Comparison of ENCODE assay signal across 13 mouse cellular contexts in the genomic region with DNA sequence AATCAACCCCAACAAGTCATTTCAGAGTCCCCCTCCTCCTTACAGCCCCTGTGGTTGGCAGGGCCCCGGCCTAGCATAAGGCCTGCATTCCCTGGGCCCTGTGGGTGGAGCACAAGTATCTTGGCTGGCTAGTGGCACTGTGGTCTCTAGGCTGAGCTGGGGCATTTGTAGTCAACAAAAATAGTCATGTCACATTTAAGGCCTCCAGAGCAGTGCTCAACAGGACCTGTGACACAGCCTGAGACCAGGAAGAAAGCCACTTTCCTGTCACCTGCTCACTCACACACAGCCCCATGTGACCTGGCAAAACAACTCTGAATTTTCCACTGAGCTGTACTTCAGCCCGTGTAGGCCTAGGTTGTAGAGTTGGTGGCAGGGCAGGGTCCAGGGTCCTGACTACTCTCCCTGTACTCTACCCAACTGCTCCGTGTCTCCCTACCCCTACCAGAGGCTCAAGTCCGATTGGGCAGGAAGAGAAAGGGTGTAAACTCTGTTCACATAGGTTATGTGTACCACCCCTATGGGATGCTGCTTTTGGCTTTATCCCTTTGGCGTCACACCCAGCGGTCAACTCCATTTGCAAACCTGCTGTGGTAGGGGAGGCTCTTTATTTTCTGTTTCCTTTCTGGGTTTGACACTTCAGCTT. TPM values are rescaled to one million over a fixed set of nuclear protein-coding genes. Genes with fewer than 3 reads are reported as not detected.
DNase-seq lines count a peak whose midpoint lies in the region; ATAC-seq and TF ChIP-seq lines count a peak whose summit lies in the region.
"Had no signal": no experiment of that assay in that cellular context is flagged by ENCODE, and none has a peak within 500 bp of the region (broad histone marks: within the 10 kb centered on the region; RNA-seq: fewer than 3 reads in every experiment).

No protein-coding gene starts in this region.

- H3K4me3 ChIP-seq in hindbrain, postnatal 0 days (ENCODE audit: low read length): no peak overlapping the region
- H3K4me3 ChIP-seq in hindbrain, embryonic 10.5 days: no peak overlapping the region
- H3K4me3 ChIP-seq: erythroblast, embryonic 14.5 days; lung, embryonic 15.5 days; neural tube, embryonic 12.5 days had no signal

- WGBS in hindbrain, postnatal 0 days: 79% methylated on average over 6 of the region's 6 CpGs
- 80% methylated on average over 6 of the region's 6 CpGs for WGBS in hindbrain, embryonic 10.5 days

- no peak overlapping the region for H3K4me2 ChIP-seq in hindbrain, postnatal 0 days (ENCODE audit: low read depth, low read length)
- H3K4me2 ChIP-seq: lung, embryonic 15.5 days; neural tube, embryonic 12.5 days had no signal

- peak; percentile 33 for DNase-seq in hindbrain, postnatal 0 days (ENCODE audit: low spot score)
- DNase-seq in hindbrain, embryonic 10.5 days (ENCODE audit: low spot score): no peak
- peak; percentile 61 for DNase-seq in thymus, postnatal 0 days (ENCODE audit: low spot score)
- DNase-seq in thymus, adult 18-20 months: no peak
- no peak for DNase-seq in ovary, postnatal 36 days (ENCODE audit: low spot score)
- no peak for DNase-seq in urinary bladder, postnatal 4 days (ENCODE audit: low spot score in 2 of 2)
- DNase-seq: adrenal gland, adult 8-10 months had no signal

- no peak for TF ChIP-seq CTCF in hindbrain, postnatal 0 days (IDR thresholded peaks at IDR 0.05; ENCODE audit: low read depth)

- H3K27me3 ChIP-seq in hindbrain, postnatal 0 days (ENCODE audit: insufficient read depth, low read length): no peaks in the 10 kb centered on the region
- H3K27me3 ChIP-seq in hindbrain, embryonic 10.5 days (ENCODE audit: insufficient read depth, poor library complexity, severe bottlenecking): no peaks in the 10 kb centered on the region
- H3K27me3 ChIP-seq: lung, embryonic 15.5 days; neural tube, embryonic 12.5 days had no signal

- H3K4me1 ChIP-seq in hindbrain, postnatal 0 days (ENCODE audit: insufficient read depth, low read length): no peaks in the 10 kb centered on the region
- H3K4me1 ChIP-seq in hindbrain, embryonic 10.5 days (replicated peaks): peaks cover 49% of the 10 kb centered on the region
- H3K4me1 ChIP-seq: lung, embryonic 15.5 days had no signal

- no peaks in the 10 kb centered on the region for H3K36me3 ChIP-seq in hindbrain, postnatal 0 days (ENCODE audit: insufficient read depth, low read length)
- H3K36me3 ChIP-seq in hindbrain, embryonic 10.5 days: no peaks in the 10 kb centered on the region
- H3K36me3 ChIP-seq: lung, embryonic 15.5 days; neural tube, embryonic 12.5 days had no signal

- no peaks in the 10 kb centered on the region for H3K9me3 ChIP-seq in hindbrain, postnatal 0 days (ENCODE audit: low read length)
- H3K9me3 ChIP-seq in hindbrain, embryonic 10.5 days: no peaks in the 10 kb centered on the region
- H3K9me3 ChIP-seq: lung, embryonic 15.5 days; neural tube, embryonic 12.5 days had no signal

- no peak overlapping the region for H3K27ac ChIP-seq in hindbrain, postnatal 0 days
- no peak overlapping the region for H3K27ac ChIP-seq in hindbrain, embryonic 10.5 days
- H3K27ac ChIP-seq: lung, embryonic 15.5 days; neural tube, embryonic 12.5 days had no signal

- no peak overlapping the region for H3K9ac ChIP-seq in hindbrain, postnatal 0 days (replicated peaks; ENCODE audit: low read length)
- H3K9ac ChIP-seq: lung, embryonic 15.5 days; neural tube, embryonic 12.5 days had no signal

- 0 out of 2 replicates have a peak, but pooled peaks have one; percentile 30 for ATAC-seq in hindbrain, postnatal 0 days
- ATAC-seq in hematopoietic stem cell, adult 5-6 weeks (replicated peaks in 1 of 2; ENCODE audit: insufficient read depth in 1 of 2, low FRiP score in 2 of 2, low TSS enrichment in 1 of 2, low read depth in 1 of 2, poor library complexity in 2 of 2, severe bottlenecking in 2 of 2): peak; percentile 51 to 52
- ATAC-seq in frontal cortex, adult (ENCODE audit: low TSS enrichment): no peak

RNA-seq across cellular contexts. Expression of a gene that starts 13.0 kb away (rescaled TPM):
- total RNA-seq in hindbrain, postnatal 0 days (2014; rRNA removed): 42.8 and 71.4 TPM in 2 replicates
- 40.8 and 43.1 TPM in 2 replicates for polyA plus RNA-seq in hindbrain, postnatal 0 days (2015; fragmentation: Nextera tagmentation; extraction: Ambion mirVana)
- polyA plus RNA-seq in hindbrain, embryonic 10.5 days (2016; fragmentation: Nextera tagmentation; extraction: Ambion mirVana): 21.3 and 25.9 TPM in 2 replicates
- polyA plus RNA-seq in thymus, postnatal 0 days (2015; fragmentation: Nextera tagmentation; extraction: Ambion mirVana): 668 and 754 TPM in 2 replicates
- total RNA-seq in hematopoietic stem cell, adult 5-6 weeks (2017): 169 and 212 TPM in 2 replicates

RNA-seq across cellular contexts. Expression of a gene that starts 44.3 kb away (rescaled TPM):
- total RNA-seq in hindbrain, postnatal 0 days (2014; rRNA removed): 0.26 and 0.90 TPM in 2 replicates
- polyA plus RNA-seq in hindbrain, postnatal 0 days (2015; fragmentation: Nextera tagmentation; extraction: Ambion mirVana): 0.71 and 1.2 TPM in 2 replicates
- 0.17 TPM in 1 of 2 replicates, not detected in the other for polyA plus RNA-seq in hindbrain, embryonic 10.5 days (2016; fragmentation: Nextera tagmentation; extraction: Ambion mirVana)
- 0.44 and 0.48 TPM in 2 replicates for polyA plus RNA-seq in thymus, postnatal 0 days (2015; fragmentation: Nextera tagmentation; extraction: Ambion mirVana)
- not detected in 2 replicates for total RNA-seq in hematopoietic stem cell, adult 5-6 weeks (2017)
- total RNA-seq: adrenal gland, adult 8-10 months; heart, postnatal 14 days had no signal
- polyA plus RNA-seq: erythroblast, embryonic 14.5 days had no signal

Comparison
In these comparisons a context has a peak if more than half of its experiments do, and no peak if none do; other contexts are left out.
1. DNase-seq: peak in hindbrain, postnatal 0 days (single experiment) and thymus, postnatal 0 days (single experiment); none in hindbrain, embryonic 10.5 days (single experiment), thymus, adult 18-20 months (0 of 2), ovary, postnatal 36 days (single experiment) and urinary bladder, postnatal 4 days (0 of 2).
2. RNA of a gene that starts 13.0 kb away (polyA plus RNA-seq): 668 to 754 TPM in thymus, postnatal 0 days; 40.8 to 43.1 TPM in hindbrain, postnatal 0 days and 21.3 to 25.9 TPM in hindbrain, embryonic 10.5 days; every median in the first group is over 10 times any median in the second.